Mouse (Mus musculus): ENCODE data around the gene Dcst1.

The Dcst1 gene

DNA sequence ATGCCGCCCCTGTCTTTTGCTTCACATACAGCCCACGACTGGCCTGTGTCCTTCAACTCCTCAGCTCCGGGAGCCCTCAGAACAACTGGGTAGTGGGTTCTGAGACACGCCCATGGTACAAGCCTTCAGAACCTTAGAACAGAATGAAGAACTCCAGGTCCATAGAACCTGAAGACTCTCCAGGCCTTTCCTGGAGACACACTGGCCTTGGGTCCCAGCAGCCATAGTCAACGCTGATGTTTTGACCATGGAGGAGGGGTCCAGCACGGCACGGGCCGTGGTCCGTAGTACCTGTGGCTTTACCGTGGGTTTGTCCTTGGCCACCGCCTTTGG is at the start of gene Dcst1:
Gene Dcst1, minus strand, starts transcription at position 101 of the 333 bp plus-strand sequence.
- no peak for DNase-seq (ENCODE audit: low spot score)

DNA sequence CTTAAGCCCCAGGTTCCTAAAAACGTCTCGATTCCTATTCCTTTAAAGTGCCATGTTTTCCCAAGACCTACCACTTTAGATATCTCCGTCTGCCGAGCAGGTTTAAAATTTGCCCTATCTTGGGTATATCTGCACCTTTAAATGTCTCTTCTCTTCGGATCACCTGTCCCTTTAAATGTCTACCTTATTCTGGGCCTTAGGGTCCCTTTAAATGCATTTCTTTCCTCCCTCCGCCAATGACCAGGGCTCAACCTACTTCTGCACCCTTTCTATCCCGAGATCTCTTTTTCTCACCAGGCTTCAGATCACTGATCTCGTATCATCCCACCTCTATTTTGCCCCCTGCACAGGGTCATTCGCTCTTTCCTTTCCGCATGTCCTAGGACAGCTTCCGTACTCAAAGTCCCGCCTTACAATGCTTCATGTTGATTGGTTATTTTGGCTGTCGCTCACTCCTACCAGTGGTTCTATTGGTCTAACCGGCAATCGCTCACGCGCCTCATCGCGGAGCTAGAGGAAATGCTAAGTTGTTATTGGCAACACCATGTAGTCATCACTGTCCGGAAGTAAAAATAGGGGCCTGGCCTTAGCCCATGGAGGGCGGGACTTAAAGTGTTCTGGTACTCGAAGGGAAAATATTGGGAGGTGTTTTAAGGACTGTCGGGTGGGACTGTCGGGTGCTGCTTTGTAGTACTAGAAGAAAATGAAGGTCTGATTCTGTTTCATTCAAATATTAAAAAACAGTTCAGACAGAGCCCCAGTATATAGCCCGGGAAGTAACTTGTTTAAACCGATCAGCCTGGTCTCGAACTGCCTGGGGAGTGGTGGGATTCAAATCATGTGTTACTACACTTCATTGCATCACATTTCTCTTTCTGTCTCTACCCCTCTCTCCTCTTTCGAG is 46.7 kb upstream of the Dcst1 start, which contains the start of gene Flad1:
Gene Flad1, minus strand, starts transcription at position 381 of the 904 bp plus-strand sequence.
- DNase-seq (ENCODE audit: low spot score): peak; percentile 92

DNA sequence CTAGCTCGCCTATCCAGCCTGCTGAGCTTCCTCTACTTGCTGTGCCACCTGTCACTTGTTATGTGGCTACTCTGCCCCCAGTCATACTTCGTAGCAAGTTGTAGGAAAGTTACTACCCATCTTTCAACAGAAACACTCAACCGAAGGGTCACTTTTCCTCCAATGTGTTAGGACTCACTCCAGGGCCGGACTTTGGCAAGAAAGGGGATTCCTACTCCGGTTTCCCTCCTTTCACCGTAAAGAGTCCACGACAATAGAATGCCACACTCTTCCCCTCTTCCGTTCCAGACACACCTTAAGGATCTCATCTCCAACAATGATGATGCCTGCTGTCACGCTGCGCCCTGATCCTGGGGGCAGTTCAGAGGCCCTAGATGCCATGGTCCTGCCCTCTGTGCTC is 45.8 kb upstream of the Dcst1 start:
- DNase-seq (ENCODE audit: low spot score): no peak

DNA sequence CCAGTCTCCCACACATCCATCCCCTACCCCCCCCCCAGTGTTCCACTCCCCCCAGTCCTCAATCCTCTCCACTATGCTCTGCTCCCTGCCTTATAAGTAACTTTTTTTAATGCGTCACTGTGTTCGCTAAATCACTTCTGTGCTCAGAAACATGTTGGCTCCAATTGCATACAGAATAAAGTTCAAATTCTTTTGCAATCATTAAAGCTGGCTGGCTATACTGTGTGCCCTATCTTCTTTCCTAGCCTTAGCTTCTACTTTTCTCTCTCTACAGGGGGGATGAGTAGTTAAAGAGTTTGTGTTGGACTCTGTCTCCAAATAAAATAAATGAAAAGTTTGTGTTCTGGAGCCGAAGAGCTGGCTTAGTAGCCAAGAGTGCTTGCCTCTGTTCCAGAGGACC is 44.6 kb upstream of the Dcst1 start:
- no peak for DNase-seq (ENCODE audit: low spot score)

DNA sequence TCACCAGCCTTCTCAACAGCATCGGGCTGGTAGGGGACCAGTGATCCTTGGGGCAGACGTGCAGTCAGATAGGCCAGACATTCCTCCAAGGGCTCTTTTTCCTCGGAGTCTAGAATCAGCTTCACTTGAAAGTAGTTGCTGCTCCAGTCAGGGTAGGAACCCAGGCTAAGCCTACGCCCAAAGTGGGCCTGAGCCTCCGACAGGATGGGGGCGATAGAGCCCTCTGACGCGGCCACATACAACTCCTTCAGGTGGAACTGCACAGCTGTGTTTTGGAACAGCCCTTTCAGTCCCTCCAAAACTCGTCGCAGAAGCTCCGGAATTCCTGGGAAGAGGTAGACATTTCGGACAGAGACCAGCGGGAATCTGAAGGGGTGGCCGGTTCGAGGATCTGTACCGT is 43.4 kb upstream of the Dcst1 start:
- no peak for DNase-seq (ENCODE audit: low spot score)

DNA sequence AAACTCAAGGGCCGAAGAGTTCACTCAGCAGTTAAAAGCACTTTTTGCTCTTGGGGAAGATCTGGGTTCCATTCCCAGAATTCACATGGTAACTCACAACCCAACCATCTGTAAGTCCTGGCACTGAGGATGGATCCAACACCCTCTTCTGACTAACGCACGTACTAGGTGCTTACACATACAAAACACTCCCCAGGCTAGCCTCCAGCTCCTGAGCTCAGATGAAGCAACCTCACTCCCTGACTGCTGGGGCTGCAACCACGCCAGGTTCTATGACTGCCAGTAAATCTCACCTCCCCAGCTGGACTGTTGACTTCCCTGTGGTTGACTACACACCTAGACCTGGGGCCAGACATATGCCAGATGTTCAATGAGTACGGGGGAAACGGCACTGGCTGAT is 41.8 kb upstream of the Dcst1 start:
- no peak for DNase-seq (ENCODE audit: low spot score)

DNA sequence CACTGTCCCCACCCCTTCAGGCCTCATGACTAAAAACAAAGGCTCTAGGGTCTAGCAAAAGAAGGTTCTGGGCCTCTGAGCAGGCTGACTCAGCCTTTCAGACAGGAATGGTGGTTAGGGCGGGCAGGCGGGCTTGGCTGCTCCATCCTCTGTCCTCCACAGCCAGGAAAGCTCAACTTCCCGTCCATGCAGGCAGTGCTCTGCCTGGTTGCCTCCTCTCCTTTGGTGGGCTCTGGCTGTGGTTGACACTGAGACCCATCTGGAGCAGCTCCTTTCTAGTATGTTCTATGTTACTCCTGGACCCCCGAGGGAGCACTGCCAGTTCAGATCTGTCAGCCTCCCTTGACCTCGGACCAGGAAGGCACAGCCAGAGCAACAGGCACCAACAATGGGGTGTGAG is 37.6 kb upstream of the Dcst1 start, which contains the start of gene Lenep:
Gene Lenep, minus strand, starts transcription at position 101 of the 400 bp plus-strand sequence.
- no peak for DNase-seq (ENCODE audit: low spot score)

DNA sequence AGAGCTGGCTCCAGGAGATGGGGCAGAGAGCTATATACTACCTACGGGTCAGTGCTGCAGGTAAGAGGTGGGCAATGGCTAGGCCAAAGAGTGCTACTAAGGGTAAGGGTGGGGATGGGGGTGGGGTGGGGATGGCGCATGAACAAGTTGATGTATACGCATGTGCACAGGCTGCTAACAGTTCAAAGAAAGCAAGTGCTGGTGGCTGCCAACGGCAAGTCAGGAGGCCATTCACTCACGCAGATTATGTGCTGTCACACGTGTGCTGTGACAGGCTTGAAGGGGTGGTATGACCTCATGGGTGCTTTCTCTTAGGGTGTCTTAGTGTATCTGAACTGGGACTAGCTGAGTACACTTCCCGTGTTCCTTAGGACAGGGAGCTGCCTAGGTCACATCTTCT is 36.3 kb upstream of the Dcst1 start:
- no peak for DNase-seq (ENCODE audit: low spot score)

DNA sequence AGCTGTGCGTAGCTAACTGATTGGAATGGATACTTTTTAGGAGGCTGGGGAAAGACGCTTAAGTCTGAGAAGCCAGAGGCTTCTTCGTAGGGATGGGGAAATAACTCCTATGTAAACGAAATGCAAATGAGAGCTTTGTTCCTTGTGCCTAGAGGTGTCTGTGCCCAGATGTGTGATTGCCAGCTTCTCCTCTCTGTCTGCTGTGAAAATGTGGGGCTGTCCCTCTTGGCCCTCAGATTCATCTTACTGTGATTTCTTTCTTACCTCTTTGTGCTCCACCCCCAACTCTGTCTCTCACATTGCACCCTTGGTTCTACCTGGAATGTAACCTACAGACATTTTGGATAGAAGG is 31.6 kb upstream of the Dcst1 start:
- no peak for DNase-seq (ENCODE audit: low spot score)

DNA sequence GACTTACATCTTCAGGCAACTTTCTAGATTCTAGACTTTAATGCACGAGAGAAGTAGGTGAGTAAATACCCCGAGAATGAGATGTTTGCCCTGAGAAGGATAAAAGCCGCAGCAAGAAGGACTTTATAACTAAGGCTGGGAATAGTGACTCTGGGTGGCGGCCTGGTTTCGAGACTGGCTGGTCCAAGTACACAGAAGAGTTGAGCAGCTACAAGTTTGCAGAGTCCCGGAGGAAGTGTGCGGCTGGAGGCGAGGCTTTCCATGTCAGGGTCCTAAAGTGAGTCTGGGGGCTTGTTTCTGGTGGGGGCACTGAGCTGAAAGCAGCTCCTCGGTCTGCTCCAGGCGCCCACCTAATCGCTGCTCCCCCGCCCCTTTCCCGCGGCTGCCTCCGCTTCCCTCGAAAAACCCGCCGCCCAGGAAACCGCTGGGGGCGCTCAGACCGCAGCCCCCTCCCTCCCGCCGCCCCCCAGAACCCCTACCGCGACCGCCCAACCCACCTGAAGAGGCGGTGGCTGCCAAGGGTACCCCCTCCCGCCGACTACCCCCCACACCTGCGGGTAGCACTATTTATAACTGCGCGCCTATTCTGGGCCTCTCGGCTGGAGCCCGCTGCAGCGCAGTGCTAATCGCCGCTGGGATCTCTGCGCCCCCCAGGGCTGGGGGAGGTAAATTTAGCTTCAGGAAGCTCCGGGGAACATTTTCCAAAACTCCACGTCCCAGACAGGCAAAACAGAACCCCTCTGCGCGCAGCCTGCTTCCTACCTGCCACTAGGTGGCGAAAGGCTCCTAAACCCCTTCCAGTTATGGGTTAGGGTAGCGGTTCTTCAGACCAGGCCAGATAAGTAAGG is 31.0 kb upstream of the Dcst1 start:
- peak; percentile 70 for DNase-seq (ENCODE audit: low spot score)

DNA sequence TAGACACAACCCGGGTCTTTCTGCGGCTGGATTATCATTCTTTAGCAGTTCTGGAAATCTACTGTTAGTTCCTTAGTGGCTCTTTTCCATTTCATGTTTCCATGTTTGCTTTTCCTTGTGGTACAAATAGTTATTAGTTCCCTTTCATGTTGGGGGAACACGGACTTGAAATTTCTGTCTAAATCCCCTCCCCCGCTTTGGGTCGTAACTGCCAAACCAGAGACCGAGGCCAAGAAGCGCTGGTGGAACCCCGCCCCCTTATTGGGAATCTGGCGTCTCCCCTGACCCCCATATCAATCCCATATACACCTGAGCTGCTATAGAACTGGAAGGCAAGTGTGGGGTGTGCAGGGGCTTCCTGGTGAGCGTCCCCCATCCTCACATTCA is 30.4 kb upstream of the Dcst1 start:
- DNase-seq (ENCODE audit: low spot score): no peak

DNA sequence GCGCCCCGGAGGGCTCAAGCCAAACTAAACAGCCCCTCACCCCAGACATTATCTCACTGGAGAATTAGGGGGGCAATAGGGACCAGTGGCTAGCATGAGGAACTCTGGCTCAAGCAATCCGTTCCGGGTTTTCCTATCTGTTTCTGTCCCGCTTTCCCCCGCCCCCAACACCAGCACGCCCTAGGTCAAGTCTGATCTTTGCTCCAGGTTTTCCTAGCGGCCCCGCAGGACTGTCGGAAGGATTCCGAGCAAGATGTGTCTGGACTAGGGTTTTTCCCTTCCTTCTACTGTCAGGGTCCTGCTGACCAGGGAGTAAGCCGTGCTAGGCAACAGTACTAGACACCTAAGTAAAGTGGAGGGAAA is 29.8 kb upstream of the Dcst1 start:
- DNase-seq (ENCODE audit: low spot score): peak; percentile 83

DNA sequence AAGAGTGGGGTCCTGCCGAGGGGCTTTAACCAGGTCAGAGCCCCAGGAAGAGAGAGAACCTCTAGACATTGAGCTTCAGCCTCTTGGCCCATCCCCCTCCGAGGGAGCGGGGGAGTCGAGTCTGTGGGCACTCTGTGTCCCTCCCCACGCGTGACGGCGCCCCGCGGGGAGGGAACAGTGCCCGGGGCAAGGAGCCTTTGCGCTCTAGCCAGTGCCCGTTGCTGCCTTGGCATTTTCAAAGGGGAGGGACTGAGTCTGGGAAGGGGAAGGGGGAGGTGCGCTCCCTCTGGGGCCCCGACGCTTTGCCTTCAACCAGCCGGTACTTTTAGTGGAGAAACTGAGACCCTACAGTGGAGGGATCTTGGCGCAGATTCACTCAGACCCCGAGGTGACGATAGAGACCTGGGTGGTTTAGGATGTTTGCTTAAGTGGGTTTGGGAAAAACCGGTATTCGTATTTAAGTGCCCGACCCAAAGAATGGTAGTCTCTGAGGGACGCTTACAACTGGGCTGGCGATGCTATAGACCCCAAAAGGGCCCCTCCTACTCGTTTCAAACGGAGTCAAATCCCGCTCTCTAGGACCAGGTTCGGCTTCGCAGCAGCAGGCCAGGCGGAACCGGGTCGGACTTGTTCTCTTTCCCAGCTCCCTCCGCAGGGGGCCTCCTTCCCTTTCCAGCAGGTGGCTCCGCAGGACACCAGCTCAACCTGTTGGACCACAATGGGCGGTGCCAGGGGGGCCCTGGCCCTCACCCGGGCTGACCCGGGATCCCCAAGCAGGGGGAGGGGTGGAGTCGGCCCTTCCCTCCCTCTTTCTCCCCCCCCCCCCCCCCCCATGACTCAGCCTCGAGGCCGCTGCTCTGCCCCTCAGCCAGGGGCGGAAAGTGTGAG is 29.2 kb upstream of the Dcst1 start, which contains the start of gene Zbtb7b:
Gene Zbtb7b, minus strand, starts transcription at position 771 of the 888 bp plus-strand sequence.
- peak; percentile 83 for DNase-seq (ENCODE audit: low spot score)

DNA sequence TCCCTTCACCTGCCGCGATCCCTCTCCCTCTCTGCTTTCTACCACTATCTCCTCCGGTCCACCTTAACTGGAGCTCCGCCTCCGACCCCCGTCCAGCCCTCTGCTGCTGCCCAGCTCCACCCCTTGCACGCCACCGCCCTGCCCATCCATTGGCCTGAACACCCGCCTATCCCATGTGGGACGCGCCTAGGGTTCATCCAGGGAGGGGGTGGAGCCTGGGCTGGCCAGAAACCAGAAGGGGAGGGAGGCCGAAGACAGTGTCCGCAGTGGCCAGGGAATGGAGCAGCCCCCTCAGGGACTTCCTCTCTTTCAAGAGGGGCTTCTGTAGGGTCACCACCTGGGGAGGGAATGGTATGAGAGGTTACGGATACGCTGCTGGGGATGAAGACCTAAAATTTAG is 28.6 kb upstream of the Dcst1 start:
- peak; percentile 99 for DNase-seq (ENCODE audit: low spot score)

DNA sequence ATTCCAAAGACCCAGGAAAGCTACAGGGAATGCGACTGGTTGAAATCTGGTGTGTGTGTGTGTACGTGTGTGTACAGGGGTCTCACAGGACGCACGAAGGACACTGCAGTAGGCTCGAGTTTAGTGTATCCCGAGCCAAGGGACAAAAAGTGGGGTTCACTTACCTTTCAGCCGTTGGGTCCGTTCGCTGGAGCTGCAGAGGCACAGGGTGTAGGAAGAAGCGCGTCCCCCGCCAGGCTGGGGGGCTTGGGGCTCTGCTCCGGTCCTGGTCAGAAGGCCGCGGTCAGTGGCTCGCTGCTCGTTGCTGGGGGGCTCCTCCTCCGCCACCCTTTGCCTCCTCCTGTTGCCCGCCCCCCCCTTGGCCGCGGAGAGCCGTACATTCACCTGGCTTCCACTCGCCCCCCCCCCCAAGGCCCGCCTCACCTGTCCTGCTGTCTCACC is 27.8 kb upstream of the Dcst1 start:
- DNase-seq (ENCODE audit: low spot score): no peak

DNA sequence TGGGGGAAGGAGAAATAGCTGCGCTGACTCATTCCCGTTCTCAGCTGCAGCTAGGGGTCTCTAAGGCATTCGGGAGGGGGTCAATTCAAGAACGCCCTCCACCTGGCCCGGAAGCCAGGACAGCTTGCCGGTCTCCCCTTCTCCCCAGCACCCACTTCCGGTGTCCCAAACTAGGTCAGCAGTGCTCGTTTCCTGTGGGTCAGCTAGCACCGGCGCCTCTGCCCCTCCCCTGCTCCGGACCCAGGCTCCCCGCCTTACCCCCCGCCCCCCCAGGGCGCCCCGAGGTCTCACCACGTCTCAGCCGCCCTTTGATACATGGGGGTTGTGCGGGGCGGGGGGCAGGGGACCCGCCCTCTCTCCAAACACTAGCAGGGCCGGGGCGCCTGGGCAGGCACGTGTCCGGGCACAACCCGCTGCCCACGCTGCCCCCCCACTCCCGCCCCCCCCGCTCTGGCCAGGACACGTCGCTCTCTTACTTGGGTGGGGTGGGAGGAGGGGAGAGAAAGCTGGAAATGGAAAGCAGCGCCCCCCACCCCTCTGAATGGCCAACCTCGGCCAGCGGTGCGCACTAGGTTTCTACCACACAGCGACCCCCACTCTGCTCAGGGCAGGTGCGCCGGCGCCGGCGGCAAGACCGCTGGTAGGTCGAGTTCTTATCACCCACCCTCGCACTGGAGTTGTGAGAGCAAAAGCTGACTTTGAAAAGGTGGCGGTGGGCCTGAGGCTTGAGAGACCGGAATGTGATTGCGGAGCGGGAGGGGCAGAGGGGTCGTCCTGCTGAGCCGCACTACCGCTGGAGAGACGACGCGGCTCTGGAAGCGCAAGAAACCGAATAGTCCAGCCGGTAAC is 26.8 kb upstream of the Dcst1 start:
- DNase-seq (ENCODE audit: low spot score): peak; percentile 66

DNA sequence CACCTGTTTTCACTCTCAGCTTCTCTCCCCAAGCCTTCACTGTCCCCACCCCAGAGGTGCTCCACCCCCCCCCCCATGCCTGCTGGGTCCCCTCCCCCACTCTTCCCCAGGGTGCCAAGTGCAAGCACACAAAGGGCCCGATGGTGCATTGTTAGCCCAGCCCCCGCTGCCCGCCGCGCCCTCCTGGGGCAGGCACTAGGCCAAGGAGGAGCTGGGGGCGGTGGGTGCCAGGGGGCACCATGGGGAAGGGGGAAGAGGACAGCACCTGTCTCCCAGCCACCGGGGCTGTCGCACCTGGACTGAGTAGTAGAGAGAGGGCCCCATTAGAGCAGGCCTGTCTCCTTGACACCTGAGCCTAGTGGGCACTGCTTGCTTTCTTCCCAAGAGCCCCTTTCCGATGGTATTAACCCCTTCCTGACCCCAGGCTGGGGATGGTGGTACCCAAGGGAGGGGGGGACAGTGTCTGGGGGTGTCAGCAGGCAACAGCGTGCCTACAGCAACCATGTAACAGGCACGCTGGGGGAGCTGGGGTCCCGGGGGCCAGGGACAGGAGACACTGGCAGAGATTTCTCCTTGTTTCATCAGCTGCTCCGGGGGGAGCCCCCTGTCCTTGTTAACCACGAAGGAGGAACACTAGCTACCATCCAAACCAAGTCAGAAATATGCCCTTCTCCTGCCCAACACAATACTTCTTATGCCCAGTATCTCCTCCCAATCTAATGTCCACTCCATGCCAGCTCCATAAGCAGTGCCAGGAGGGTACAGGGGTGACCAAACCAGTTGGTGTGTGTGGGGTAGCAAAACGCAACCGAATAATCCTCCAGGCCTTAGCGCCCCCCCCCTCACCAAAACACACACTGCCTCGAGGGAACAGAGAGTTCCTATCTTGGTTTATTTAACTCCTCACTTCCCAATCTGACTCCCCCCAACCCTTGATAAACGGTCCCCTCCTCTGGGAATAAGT is 25.9 kb upstream of the Dcst1 start:
- DNase-seq (ENCODE audit: low spot score): peak; percentile 52

DNA sequence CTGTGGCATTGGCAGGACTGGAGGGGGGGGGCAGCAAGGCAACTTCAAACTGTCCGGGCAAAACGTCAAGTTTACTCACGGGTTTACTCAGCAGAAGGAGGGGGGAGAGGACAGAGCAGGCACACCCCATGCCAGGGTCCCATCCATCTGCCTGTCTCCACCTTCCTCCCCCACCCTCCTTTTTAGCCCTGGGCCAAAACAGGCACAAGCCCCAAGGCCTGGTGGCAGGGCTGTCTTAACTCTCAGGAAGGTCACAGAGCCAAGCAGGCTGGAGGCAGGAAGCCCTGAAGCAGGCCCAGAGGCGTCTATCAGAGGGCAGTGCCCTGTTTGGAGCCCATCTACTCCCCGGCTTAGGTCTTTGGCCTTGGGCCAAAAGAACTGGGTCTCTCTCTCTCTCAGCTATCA is 25.1 kb upstream of the Dcst1 start:
- peak; percentile 58 for DNase-seq (ENCODE audit: low spot score)

DNA sequence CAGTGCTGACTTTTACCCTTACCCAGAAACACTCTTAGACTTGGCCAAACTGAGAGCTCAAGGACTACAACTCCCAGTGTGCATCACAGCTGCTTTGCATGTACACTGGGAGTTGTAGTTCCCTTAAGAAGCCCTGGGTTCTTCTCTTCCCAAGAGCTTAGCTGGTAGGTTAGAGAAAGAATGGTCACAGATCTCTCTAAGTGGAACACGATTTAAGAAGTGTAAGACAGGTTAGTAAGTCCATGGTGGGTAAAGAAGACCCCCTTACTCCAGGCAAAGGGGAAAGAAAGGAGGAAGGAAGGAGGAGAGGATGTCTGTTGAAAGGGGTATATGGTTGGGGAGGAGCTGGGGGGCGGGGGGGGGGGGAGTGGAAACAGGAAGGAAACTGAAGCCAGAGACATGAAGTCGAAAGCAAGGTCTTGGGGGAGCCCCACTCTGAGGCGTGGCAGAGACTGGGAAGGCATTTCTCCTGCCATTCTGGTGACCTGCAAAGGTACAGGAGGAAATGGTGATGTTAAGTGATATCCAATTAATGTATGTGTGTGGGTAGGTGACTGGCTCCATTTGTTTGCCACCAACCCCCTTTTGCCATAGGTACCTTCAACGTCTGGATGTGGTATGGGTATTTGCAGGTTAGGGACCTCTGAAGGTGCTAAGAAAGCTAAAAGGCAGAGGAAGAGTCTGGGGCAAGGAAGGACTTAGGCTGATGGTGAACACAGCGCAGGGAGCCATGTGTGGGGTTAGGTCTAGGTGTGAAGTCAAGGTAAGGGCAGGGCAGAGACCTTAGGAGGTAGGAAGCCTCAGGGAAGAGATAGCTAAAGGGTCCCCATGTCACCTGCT is 24.1 kb upstream of the Dcst1 start:
- no peak for DNase-seq (ENCODE audit: low spot score)

Data from ovary, postnatal 36 days (tissue).